Mouse (Mus musculus) midbrain, embryonic 15.5 days (tissue): Measurements from ENCODE around the gene Tbc1d8. TPM values are rescaled to one million over a fixed set of nuclear protein-coding genes. Genes with fewer than 3 reads are reported as not detected.

ENCODE experiments used
- ATAC-seq: fragments of 200-750 bp; cut with Nextera tagmentation; replicated peaks from 2 replicates; pipeline ENCODE4 v1.8.0; 2017; ENCODE audit warnings: moderate TSS enrichment
- H3K27ac ChIP-seq: fragments of 300-500 bp; sonication (generic); 2 replicates; pipeline ENCODE4 v1.5.1; 2015; ENCODE audit warnings: mild to moderate bottlenecking, inconsistent platforms
- H3K27me3 ChIP-seq: fragments of 300-500 bp; sonication (generic); replicated peaks from 2 replicates; pipeline ENCODE4 v1.6.1; 2015; ENCODE audit warnings: inconsistent platforms
- H3K36me3 ChIP-seq: fragments of 300-500 bp; sonication (generic); replicated peaks from 2 replicates; pipeline ENCODE4 v1.6.1; 2015; ENCODE audit warnings: inconsistent platforms
- H3K4me1 ChIP-seq: fragments of 300-500 bp; sonication (generic); 2 replicates; pipeline ENCODE4 v1.6.1; 2015; ENCODE audit warnings: inconsistent platforms
- H3K4me2 ChIP-seq: fragments of 300-500 bp; sonication (generic); 2 replicates; pipeline ENCODE4 v1.6.1; 2015; ENCODE audit warnings: inconsistent platforms, mild to moderate bottlenecking, moderate library complexity
- H3K4me3 ChIP-seq: fragments of 300-500 bp; sonication (generic); 2 replicates; pipeline ENCODE4 v1.5.1; 2015; ENCODE audit warnings: mild to moderate bottlenecking, inconsistent platforms
- H3K9ac ChIP-seq: fragments of 300-500 bp; sonication (generic); 2 replicates; pipeline ENCODE4 v1.6.1; 2015; ENCODE audit warnings: mild to moderate bottlenecking, inconsistent platforms
- H3K9me3 ChIP-seq: fragments of 300-500 bp; sonication (generic); 2 replicates; pipeline ENCODE4 v1.6.1; 2016; ENCODE audit warnings: inconsistent platforms
- WGBS: fragments of 180-500 bp; shearing (Covaris S2); methylation state at CpG from one replicate; pipeline ENCODE4 v1.1.7; 2015; ENCODE audit warnings: mixed read lengths; 5-methylcytosine and 5-hydroxymethylcytosine counted together
- polyA plus RNA-seq: library from polyadenylated mRNA; unstranded; fragments of >200 nt; fragmentation: Nextera tagmentation; extraction: Ambion mirVana; gene quantifications from 2 replicates; pipeline ENCODE4 v1.2.1, GENCODE M21; 2015

Tbc1d8 gene
- polyA plus RNA-seq = 11.0 and 11.3 TPM in 2 replicates

GRCm38 (mm10) chr1:39478057-39478895 is at the start of gene Tbc1d8:
Gene Tbc1d8 (minus strand): TSS chr1:39478755.
- Histone ChIP-seq H3K36me3 (no peaks in the 10 kb centered on the region), H3K9me3 (no peaks in the 10 kb centered on the region), H3K9ac (peak within 1 kb of the TSS; percentile 67), H3K27ac (peak within 1 kb of the TSS; percentile 83), H3K4me1 (peaks cover 27% of the 10 kb centered on the region), H3K4me2 (peak within 1 kb of the TSS; percentile 97), H3K4me3 (peak within 1 kb of the TSS; percentile 71), H3K27me3 (no peaks in the 10 kb centered on the region)
- peak; percentile 96 for ATAC-seq
- WGBS = under 1% methylated on average over 77 of the region's 90 CpGs

GRCm38 (mm10) chr1:39528319-39528718 is 49.8 kb upstream of the Tbc1d8 start:
- Histone ChIP-seq H3K27me3 (no peaks in the 10 kb centered on the region), H3K36me3 (no peaks in the 10 kb centered on the region), H3K9ac (no peak overlapping the region), H3K4me1 (no peaks in the 10 kb centered on the region), H3K4me3 (no peak overlapping the region), H3K4me2 (no peak overlapping the region), H3K9me3 (no peaks in the 10 kb centered on the region), H3K27ac (no peak overlapping the region)
- no peak for ATAC-seq
- WGBS = 60% methylated on average over 6 of the region's 6 CpGs

- no peaks in the 10 kb centered on the region for H3K4me1 ChIP-seq
- no peak overlapping the region for H3K4me2 ChIP-seq
Observed at GRCm38 (mm10) chr1:39527432-39527831, 48.9 kb upstream of the Tbc1d8 start.

GRCm38 (mm10) chr1:39526371-39527167 is 48.0 kb upstream of the Tbc1d8 start:
- ATAC-seq = no peak
- no peak overlapping the region for H3K9ac ChIP-seq
- H3K27ac ChIP-seq = no peak overlapping the region
- H3K27me3 ChIP-seq = no peaks in the 10 kb centered on the region
- no peak overlapping the region for H3K4me2 ChIP-seq
- WGBS = 85% methylated on average over 9 of the region's 9 CpGs
- no peak overlapping the region for H3K4me3 ChIP-seq
- H3K4me1 ChIP-seq = no peaks in the 10 kb centered on the region
- no peaks in the 10 kb centered on the region for H3K9me3 ChIP-seq
- no peaks in the 10 kb centered on the region for H3K36me3 ChIP-seq

More at GRCm38 (mm10) chr1:39527432-39527831, 48.9 kb upstream of the Tbc1d8 start:
- Histone ChIP-seq H3K36me3 (no peaks in the 10 kb centered on the region), H3K27ac (no peak overlapping the region), H3K9ac (no peak overlapping the region), H3K9me3 (no peaks in the 10 kb centered on the region), H3K27me3 (no peaks in the 10 kb centered on the region), H3K4me3 (no peak overlapping the region)
- WGBS = 13% methylated on average over 7 of the region's 7 CpGs
- ATAC-seq = no peak

- Histone ChIP-seq H3K27ac (no peak overlapping the region), H3K4me1 (no peaks in the 10 kb centered on the region), H3K27me3 (no peaks in the 10 kb centered on the region), H3K4me3 (no peak overlapping the region), H3K9ac (no peak overlapping the region), H3K36me3 (no peaks in the 10 kb centered on the region), H3K9me3 (no peaks in the 10 kb centered on the region), H3K4me2 (no peak overlapping the region)
- 73% methylated on average over 7 of the region's 7 CpGs for WGBS
- no peak for ATAC-seq
Observed at GRCm38 (mm10) chr1:39525763-39526162, 47.2 kb upstream of the Tbc1d8 start.

GRCm38 (mm10) chr1:39522519-39522918 is 44.0 kb upstream of the Tbc1d8 start:
- Histone ChIP-seq H3K27me3 (no peaks in the 10 kb centered on the region), H3K36me3 (no peaks in the 10 kb centered on the region), H3K9me3 (no peaks in the 10 kb centered on the region), H3K4me2 (no peak overlapping the region), H3K9ac (no peak overlapping the region), H3K4me1 (no peaks in the 10 kb centered on the region), H3K4me3 (no peak overlapping the region), H3K27ac (no peak overlapping the region)
- ATAC-seq = peak; percentile 63
- 28% methylated on average over 5 of the region's 5 CpGs for WGBS

- WGBS = 88% methylated on average over 7 of the region's 7 CpGs
- Histone ChIP-seq H3K4me1 (no peaks in the 10 kb centered on the region), H3K9me3 (no peaks in the 10 kb centered on the region), H3K4me3 (no peak overlapping the region), H3K27ac (no peak overlapping the region), H3K9ac (no peak overlapping the region), H3K36me3 (no peaks in the 10 kb centered on the region), H3K4me2 (no peak overlapping the region), H3K27me3 (no peaks in the 10 kb centered on the region)
- no peak for ATAC-seq
Observed at GRCm38 (mm10) chr1:39521326-39521725, 42.8 kb upstream of the Tbc1d8 start.

GRCm38 (mm10) chr1:39515303-39515991 is 36.9 kb upstream of the Tbc1d8 start:
- ATAC-seq = no peak
- WGBS = 86% methylated on average over 10 of the region's 10 CpGs
- Histone ChIP-seq H3K9me3 (no peaks in the 10 kb centered on the region), H3K27ac (no peak overlapping the region), H3K4me3 (no peak overlapping the region), H3K4me2 (no peak overlapping the region), H3K36me3 (no peaks in the 10 kb centered on the region), H3K9ac (no peak overlapping the region), H3K27me3 (no peaks in the 10 kb centered on the region), H3K4me1 (no peaks in the 10 kb centered on the region)

- Histone ChIP-seq H3K27ac (no peak overlapping the region), H3K4me2 (no peak overlapping the region), H3K9ac (no peak overlapping the region), H3K4me1 (no peaks in the 10 kb centered on the region), H3K9me3 (no peaks in the 10 kb centered on the region), H3K27me3 (no peaks in the 10 kb centered on the region), H3K4me3 (no peak overlapping the region), H3K36me3 (no peaks in the 10 kb centered on the region)
- 88% methylated on average over 1 of the region's 1 CpGs for WGBS
- ATAC-seq = no peak
Observed at GRCm38 (mm10) chr1:39512183-39512582, 33.6 kb upstream of the Tbc1d8 start.

GRCm38 (mm10) chr1:39511775-39512174 is 33.2 kb upstream of the Tbc1d8 start:
- Histone ChIP-seq H3K4me2 (no peak overlapping the region), H3K9ac (no peak overlapping the region), H3K27ac (no peak overlapping the region), H3K9me3 (no peaks in the 10 kb centered on the region), H3K4me3 (no peak overlapping the region), H3K27me3 (no peaks in the 10 kb centered on the region), H3K36me3 (no peaks in the 10 kb centered on the region), H3K4me1 (no peaks in the 10 kb centered on the region)
- WGBS = 79% methylated on average over 8 of the region's 8 CpGs
- no peak for ATAC-seq

GRCm38 (mm10) chr1:39505600-39505999 is 27.0 kb upstream of the Tbc1d8 start:
- Histone ChIP-seq H3K4me1 (no peaks in the 10 kb centered on the region), H3K4me3 (no peak overlapping the region), H3K4me2 (no peak overlapping the region), H3K27ac (no peak overlapping the region), H3K27me3 (no peaks in the 10 kb centered on the region), H3K9me3 (no peaks in the 10 kb centered on the region), H3K36me3 (no peaks in the 10 kb centered on the region), H3K9ac (no peak overlapping the region)
- no peak for ATAC-seq
- WGBS = 85% methylated on average over 9 of the region's 9 CpGs

- Histone ChIP-seq H3K9ac (no peak overlapping the region), H3K27me3 (no peaks in the 10 kb centered on the region), H3K9me3 (no peaks in the 10 kb centered on the region), H3K4me3 (no peak overlapping the region), H3K4me2 (no peak overlapping the region), H3K36me3 (no peaks in the 10 kb centered on the region), H3K4me1 (no peaks in the 10 kb centered on the region), H3K27ac (no peak overlapping the region)
- WGBS = 17% methylated on average over 1 of the region's 1 CpGs
- ATAC-seq = no peak
Observed at GRCm38 (mm10) chr1:39504261-39504660, 25.7 kb upstream of the Tbc1d8 start.
